Mouse (Mus musculus) midbrain, embryonic 10.5 days (tissue): ENCODE measurements around the gene Tbc1d13. TPM values are rescaled to one million over a fixed set of nuclear protein-coding genes. Genes with fewer than 3 reads are reported as not detected.
"Not testable (repeated sequence)": the region's sequence is repeated elsewhere in the genome, so short reads cannot be mapped to it uniquely, and the experiment has no call there.

Source experiments
- DNase-seq: peaks from one replicate; pipeline ENCODE4 v3.0.0-alpha.2; 2017; ENCODE audit warnings: low spot score
- H3K27ac ChIP-seq: fragments of 300-500 bp; sonication (generic); replicated peaks from 2 replicates; pipeline ENCODE4 v1.5.1; 2016; ENCODE audit warnings: mild to moderate bottlenecking
- H3K27me3 ChIP-seq: fragments of 300-500 bp; sonication (generic); 2 replicates; pipeline ENCODE4 v1.6.1; 2016; ENCODE audit warnings: low read depth, mild to moderate bottlenecking; ENCODE audit not compliant: poor library complexity, severe bottlenecking
- H3K36me3 ChIP-seq: fragments of 300-500 bp; sonication (generic); 2 replicates; pipeline ENCODE4 v1.6.1; 2016; ENCODE audit warnings: mild to moderate bottlenecking, moderate library complexity
- H3K4me1 ChIP-seq: fragments of 300-500 bp; sonication (generic); 2 replicates; pipeline ENCODE4 v1.6.1; 2016
- H3K4me3 ChIP-seq: fragments of 300-500 bp; sonication (generic); 2 replicates; pipeline ENCODE4 v1.5.1; 2016; ENCODE audit warnings: mild to moderate bottlenecking, moderate library complexity
- H3K9me3 ChIP-seq: fragments of 300-500 bp; sonication (generic); replicated peaks from 2 replicates; pipeline ENCODE4 v1.6.1; 2016; ENCODE audit warnings: mild to moderate bottlenecking
- WGBS: fragments of 180-500 bp; shearing (Covaris S2); methylation state at CpG from one replicate; pipeline ENCODE4 v1.1.7; 2016; 5-methylcytosine and 5-hydroxymethylcytosine counted together
- polyA plus RNA-seq: library from polyadenylated mRNA; unstranded; fragments of >200 nt; fragmentation: Nextera tagmentation; extraction: Ambion mirVana; gene quantifications from 2 replicates; pipeline ENCODE4 v1.2.1, GENCODE M21; 2016

Tbc1d13 gene
- polyA plus RNA-seq, 1 experiment from 2014 or later = 6.3 TPM

DNA sequence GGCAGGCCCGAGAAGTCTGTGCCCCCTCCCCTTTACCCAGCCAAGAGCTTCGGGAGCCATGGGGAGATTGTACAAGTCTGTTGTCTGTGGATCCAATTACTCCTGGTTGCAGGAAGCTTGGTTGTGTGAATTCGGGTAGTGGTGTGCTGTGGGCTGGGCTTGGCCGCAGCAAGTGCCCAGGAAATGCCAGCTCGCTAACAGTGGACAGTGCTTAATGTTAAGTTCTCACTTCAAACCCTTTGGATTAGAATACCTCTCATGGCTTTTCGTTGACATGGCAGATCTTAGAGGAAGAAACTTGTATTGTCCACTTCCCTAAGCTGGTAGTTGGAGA lies 799 bp downstream of the Tbc1d13 start:
- Histone ChIP-seq H3K4me3 (peak overlapping the region; percentile 97), H3K4me1 (peaks cover 34% of the 10 kb centered on the region), H3K36me3 (peaks cover 39% of the 10 kb centered on the region), H3K27me3 (no peaks in the 10 kb centered on the region), H3K9me3 (no peaks in the 10 kb centered on the region), H3K27ac (peak overlapping the region; percentile 90)
- 32% methylated on average over 6 of the region's 6 CpGs for WGBS
- no peak for DNase-seq

GRCm38 (mm10) chr2:30134928-30135620 lies 1.5 kb downstream of the Tbc1d13 start:
- no peak for DNase-seq
- WGBS = 66% methylated on average over 10 of the region's 10 CpGs
- H3K27me3 ChIP-seq = no peaks in the 10 kb centered on the region
- H3K4me1 ChIP-seq = peaks cover 34% of the 10 kb centered on the region
- H3K27ac ChIP-seq = peak overlapping the region; percentile 90; the same call in 1 of the 2 replicates
- H3K36me3 ChIP-seq = peaks cover 41% of the 10 kb centered on the region
- peak overlapping the region; percentile 97 for H3K4me3 ChIP-seq
- no peaks in the 10 kb centered on the region for H3K9me3 ChIP-seq

- 93% methylated on average over 10 of the region's 10 CpGs for WGBS
- no peaks in the 10 kb centered on the region for H3K27me3 ChIP-seq
- H3K36me3 ChIP-seq = peaks cover 55% of the 10 kb centered on the region
- no peak overlapping the region for H3K27ac ChIP-seq
- H3K4me3 ChIP-seq = no peak overlapping the region
- peaks cover 34% of the 10 kb centered on the region for H3K4me1 ChIP-seq
- DNase-seq = no peak
- no peaks in the 10 kb centered on the region for H3K9me3 ChIP-seq
Observed at GRCm38 (mm10) chr2:30136458-30136857, 2.9 kb downstream of the Tbc1d13 start.

GRCm38 (mm10) chr2:30140021-30140420 lies 6.5 kb downstream of the Tbc1d13 start:
- WGBS = 94% methylated on average over 4 of the region's 4 CpGs
- Histone ChIP-seq H3K36me3 (peaks cover 90% of the 10 kb centered on the region), H3K4me1 (peaks cover 12% of the 10 kb centered on the region)
- not testable (repeated sequence) for H3K4me3 ChIP-seq, DNase-seq, H3K27me3 ChIP-seq, H3K27ac ChIP-seq, H3K9me3 ChIP-seq

DNA sequence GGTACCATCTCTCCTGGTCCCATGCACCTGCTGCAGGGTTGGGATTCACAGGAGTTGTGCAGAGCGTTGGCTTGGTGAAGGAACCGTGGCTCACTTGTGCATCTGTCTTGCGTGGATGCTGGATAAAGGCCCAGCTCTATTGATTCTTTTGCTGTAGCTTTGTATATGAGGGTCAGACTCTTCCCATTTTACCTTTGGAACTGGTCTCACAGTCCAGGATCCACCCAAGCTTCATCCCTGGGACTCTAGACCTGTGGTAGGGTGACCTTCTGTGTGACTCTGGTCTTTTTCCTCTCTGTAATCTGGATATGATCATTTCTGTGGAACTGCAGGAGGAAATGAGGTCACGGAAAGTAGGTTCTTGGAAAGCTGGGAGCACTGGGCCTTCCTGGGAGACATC lies 10.9 kb downstream of the Tbc1d13 start:
- Histone ChIP-seq H3K4me3 (no peak overlapping the region), H3K36me3 (peaks cover 90% of the 10 kb centered on the region), H3K4me1 (no peaks in the 10 kb centered on the region), H3K27me3 (no peaks in the 10 kb centered on the region), H3K9me3 (no peaks in the 10 kb centered on the region), H3K27ac (no peak overlapping the region)
- WGBS = 90% methylated on average over 4 of the region's 4 CpGs
- no peak for DNase-seq

GRCm38 (mm10) chr2:30147466-30147865 lies 13.9 kb downstream of the Tbc1d13 start:
- no peak for DNase-seq
- H3K36me3 ChIP-seq = peaks cover 88% of the 10 kb centered on the region
- no peak overlapping the region for H3K27ac ChIP-seq
- no peak overlapping the region for H3K4me3 ChIP-seq
- WGBS = 97% methylated on average over 4 of the region's 4 CpGs
- H3K9me3 ChIP-seq = no peaks in the 10 kb centered on the region
- H3K27me3 ChIP-seq = no peaks in the 10 kb centered on the region
- H3K4me1 ChIP-seq = no peaks in the 10 kb centered on the region

GRCm38 (mm10) chr2:30151840-30152239 lies 18.3 kb downstream of the Tbc1d13 start:
- H3K4me1 ChIP-seq = no peaks in the 10 kb centered on the region
- DNase-seq = no peak
- no peaks in the 10 kb centered on the region for H3K9me3 ChIP-seq
- no peaks in the 10 kb centered on the region for H3K27me3 ChIP-seq
- 94% methylated on average over 11 of the region's 11 CpGs for WGBS
- no peak overlapping the region for H3K4me3 ChIP-seq
- H3K27ac ChIP-seq = no peak overlapping the region
- peaks cover 50% of the 10 kb centered on the region for H3K36me3 ChIP-seq

DNA sequence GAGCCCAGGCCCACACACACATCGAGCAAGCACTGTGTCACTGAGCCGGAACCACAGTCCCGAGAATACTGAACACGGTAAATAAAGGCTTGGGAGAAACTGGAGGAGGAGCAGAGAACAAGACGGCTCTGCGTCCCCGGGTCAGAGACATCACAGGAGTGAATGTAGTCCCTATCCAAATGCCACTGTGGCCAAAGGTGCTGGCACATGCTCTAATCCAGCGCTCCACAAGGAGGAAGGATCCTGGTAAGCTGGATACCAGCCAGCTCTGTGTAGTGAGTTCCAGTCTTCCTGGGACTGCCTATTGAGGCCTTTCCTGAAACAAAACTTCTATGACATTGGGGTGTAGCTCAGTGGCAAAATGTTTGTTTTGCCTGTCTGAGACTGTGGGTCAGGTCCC lies 19.1 kb downstream of the Tbc1d13 start:
- WGBS = 84% methylated on average over 8 of the region's 8 CpGs
- no peaks in the 10 kb centered on the region for H3K27me3 ChIP-seq
- H3K36me3 ChIP-seq = peaks cover 42% of the 10 kb centered on the region
- no peak overlapping the region for H3K27ac ChIP-seq
- H3K4me1 ChIP-seq = no peaks in the 10 kb centered on the region
- H3K9me3 ChIP-seq = no peaks in the 10 kb centered on the region
- no peak for DNase-seq
- no peak overlapping the region for H3K4me3 ChIP-seq

DNA sequence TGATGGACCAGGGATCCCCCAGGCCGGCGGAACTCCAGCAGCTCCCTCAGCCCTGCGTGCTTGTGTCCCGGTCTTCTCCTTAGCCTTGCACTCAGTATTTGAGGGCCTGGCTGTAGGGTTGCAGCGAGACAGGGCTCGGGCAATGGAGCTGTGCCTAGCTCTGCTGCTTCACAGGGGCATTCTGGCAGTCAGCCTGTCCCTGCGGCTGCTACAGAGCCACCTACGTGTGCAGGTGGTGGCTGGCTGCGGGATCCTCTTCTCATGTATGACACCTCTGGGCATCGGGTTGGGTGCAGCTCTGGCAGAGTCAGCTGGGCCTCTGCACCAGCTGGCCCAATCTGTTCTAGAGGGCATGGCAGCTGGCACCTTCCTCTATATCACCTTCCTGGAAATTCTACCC lies 26.3 kb downstream of the Tbc1d13 start:
- WGBS = 89% methylated on average over 8 of the region's 10 CpGs
- H3K4me1 ChIP-seq, H3K27ac ChIP-seq, H3K9me3 ChIP-seq, H3K4me3 ChIP-seq, DNase-seq, H3K36me3 ChIP-seq, H3K27me3 ChIP-seq: not testable (repeated sequence)

DNA sequence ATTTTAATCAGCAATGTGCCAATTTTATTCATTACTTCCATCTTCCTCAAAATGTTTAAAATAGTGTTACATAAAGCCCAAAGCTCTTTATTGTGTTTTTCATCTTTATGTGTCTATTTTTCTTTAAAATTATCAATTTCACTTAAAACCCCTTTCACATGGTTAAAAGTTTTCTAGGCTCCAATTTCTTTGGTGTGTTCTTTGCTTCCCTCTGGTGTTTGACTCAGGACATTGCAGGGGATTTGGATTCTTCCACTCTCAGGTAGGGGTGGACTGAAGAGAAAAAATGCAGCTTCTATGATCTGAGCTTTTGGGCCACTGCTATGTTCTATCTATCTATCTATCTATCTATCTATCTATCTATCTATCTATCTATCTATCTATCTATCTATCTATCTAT lies 28.3 kb downstream of the Tbc1d13 start:
- Histone ChIP-seq H3K4me1 (no peaks in the 10 kb centered on the region), H3K27ac (no peak overlapping the region), H3K27me3 (no peaks in the 10 kb centered on the region), H3K36me3 (no peaks in the 10 kb centered on the region), H3K4me3 (no peak overlapping the region), H3K9me3 (peaks cover 13% of the 10 kb centered on the region)
- no peak for DNase-seq

DNA sequence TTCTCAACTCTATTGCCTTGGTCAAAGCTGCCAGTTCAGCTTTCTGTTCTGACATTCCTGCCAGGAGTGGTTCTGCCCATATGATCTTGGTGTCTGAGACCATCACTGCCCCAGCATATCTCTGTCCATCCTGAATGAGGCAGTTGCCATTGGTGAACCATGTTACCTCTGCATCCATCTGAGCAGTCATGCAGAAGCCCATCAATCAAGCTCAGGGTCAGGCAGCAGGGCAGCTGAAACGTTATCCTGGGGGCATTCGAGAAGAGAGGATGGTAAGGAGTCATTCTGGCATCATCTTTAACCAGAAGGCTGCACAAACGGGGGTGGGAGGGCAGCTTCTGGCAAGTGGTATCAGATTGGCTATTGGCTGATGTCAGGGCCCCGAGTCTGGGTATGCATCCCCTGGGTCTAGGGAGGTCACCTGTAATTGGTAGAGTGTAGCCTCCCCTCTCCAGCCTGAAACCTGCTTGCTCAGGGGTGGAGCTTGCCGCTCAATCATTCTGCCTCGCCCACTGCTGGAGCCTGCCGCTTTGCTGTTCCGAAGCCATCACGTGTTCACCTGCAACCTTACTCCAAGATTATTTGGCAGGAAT lies 30.9 kb downstream of the Tbc1d13 start:
- H3K9me3 ChIP-seq = peaks cover 26% of the 10 kb centered on the region
- H3K4me1 ChIP-seq = no peaks in the 10 kb centered on the region
- no peaks in the 10 kb centered on the region for H3K27me3 ChIP-seq
- no peak for DNase-seq
- 63% methylated on average over 9 of the region's 9 CpGs for WGBS
- no peaks in the 10 kb centered on the region for H3K36me3 ChIP-seq
- H3K4me3 ChIP-seq = no peak overlapping the region
- H3K27ac ChIP-seq = no peak overlapping the region

GRCm38 (mm10) chr2:30166677-30167076 lies 33.1 kb downstream of the Tbc1d13 start:
- no peaks in the 10 kb centered on the region for H3K36me3 ChIP-seq
- peaks cover 26% of the 10 kb centered on the region for H3K9me3 ChIP-seq
- WGBS = 51% methylated on average over 4 of the region's 4 CpGs
- H3K4me1 ChIP-seq = peaks cover 9% of the 10 kb centered on the region
- no peaks in the 10 kb centered on the region for H3K27me3 ChIP-seq
- no peak overlapping the region for H3K4me3 ChIP-seq
- no peak for DNase-seq
- no peak overlapping the region for H3K27ac ChIP-seq

DNA sequence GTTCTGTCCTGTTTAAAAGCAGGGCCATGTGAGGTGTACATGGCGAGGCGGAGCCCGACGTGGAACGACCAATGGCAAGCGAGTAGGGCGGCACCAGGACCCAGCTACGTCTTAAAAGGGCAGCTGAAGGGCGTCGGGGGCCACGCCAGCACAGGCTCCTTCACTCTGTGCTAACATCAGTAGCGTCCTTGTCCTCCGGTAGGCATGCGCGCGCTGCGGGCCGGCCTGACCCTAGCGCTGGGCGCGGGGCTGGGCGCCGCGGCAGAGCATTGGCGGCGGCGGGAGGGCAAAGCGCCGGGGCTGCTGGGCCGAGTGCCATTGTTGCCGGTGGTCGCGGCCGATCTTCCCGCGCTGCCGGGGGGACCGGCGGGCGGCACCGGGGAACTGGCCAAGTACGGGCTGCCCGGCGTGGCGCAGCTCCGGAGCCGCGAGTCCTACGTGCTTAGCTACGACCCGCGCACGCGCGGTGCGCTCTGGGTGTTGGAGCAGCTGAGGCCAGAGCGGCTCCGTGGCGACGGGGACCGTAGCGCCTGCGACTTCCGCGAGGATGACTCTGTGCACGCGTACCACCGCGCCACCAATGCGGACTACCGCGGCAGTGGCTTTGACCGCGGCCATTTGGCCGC lies 37.9 kb downstream of the Tbc1d13 start, which contains the start of gene Endog:
TSS of gene Endog (plus strand) at position 123 of the 626 bp plus-strand sequence.
- H3K4me1 ChIP-seq = peaks cover 23% of the 10 kb centered on the region
- WGBS = under 1% methylated on average over 75 of the region's 75 CpGs
- DNase-seq = peak; percentile 88
- peaks cover 44% of the 10 kb centered on the region for H3K36me3 ChIP-seq
- H3K4me3 ChIP-seq = peak within 1 kb of the TSS; percentile 81
- peaks cover 13% of the 10 kb centered on the region for H3K27me3 ChIP-seq
- peak within 1 kb of the TSS; percentile 93 for H3K27ac ChIP-seq
- H3K9me3 ChIP-seq = peaks cover 18% of the 10 kb centered on the region
